Mouse (Mus musculus) myocyte (in vitro differentiated cells): ENCODE data around the gene Ankrd55. TPM values are rescaled to one million over a fixed set of nuclear protein-coding genes. Genes with fewer than 3 reads are reported as not detected.

Experiments
- H3K27me3 ChIP-seq: one replicate; pipeline ENCODE4 v1.6.1; 2011; ENCODE audit not compliant: control insufficient read depth, insufficient read depth, insufficient read length
- H3K36me3 ChIP-seq: one replicate; pipeline ENCODE4 v1.6.1; 2011; ENCODE audit not compliant: control insufficient read depth, insufficient read depth
- H3K4me2 ChIP-seq: one replicate; pipeline ENCODE4 v1.6.1; 2011; ENCODE audit warnings: low read depth, control low read depth
- H3K4me3 ChIP-seq: one replicate; pipeline ENCODE4 v1.5.1; 2011; ENCODE audit warnings: mild to moderate bottlenecking, control low read depth, moderate library complexity
- H3K79me2 ChIP-seq: one replicate; pipeline ENCODE4 v1.6.1; 2011; ENCODE audit not compliant: control insufficient read depth, insufficient read depth
- H3ac ChIP-seq: one replicate; pipeline ENCODE4 v1.6.1; 2011; ENCODE audit not compliant: control insufficient read depth, insufficient read length
- CEBPB ChIP-seq: IDR thresholded peaks from 2 replicates; pipeline ENCODE4 v1.6.1; 2011; ENCODE audit warnings: mild to moderate bottlenecking, moderate library complexity; ENCODE audit not compliant: poor library complexity, insufficient read depth, severe bottlenecking
- E2F4 ChIP-seq: IDR thresholded peaks from one replicate; pipeline ENCODE4 v1.6.1; 2011; ENCODE audit warnings: mild to moderate bottlenecking, control low read depth, moderate library complexity; ENCODE audit not compliant: insufficient read depth
- MAX ChIP-seq: IDR thresholded peaks from one replicate; pipeline ENCODE4 v1.6.1; 2011; ENCODE audit warnings: low read depth, mild to moderate bottlenecking, control low read depth
- MYOD1 ChIP-seq, 3 experiments: IDR thresholded peaks; one replicate each; pipeline ENCODE4 v1.6.1; 2011; ENCODE audit warnings: control low read depth in 2 of 3, low read depth in 2 of 3, mild to moderate bottlenecking in 2 of 3, moderate library complexity in 1 of 3; ENCODE audit not compliant: insufficient read length in 2 of 3, control insufficient read depth in 1 of 3
- MYOG ChIP-seq, 3 experiments: IDR thresholded peaks; one replicate each; pipeline ENCODE4 v1.6.1; 2011; ENCODE audit warnings: control low read depth in 2 of 3, low read depth in 2 of 3, mild to moderate bottlenecking in 2 of 3; ENCODE audit not compliant: insufficient read length in 2 of 3, control insufficient read depth in 1 of 3, insufficient read depth in 1 of 3
- POLR2A ChIP-seq: IDR thresholded peaks from one replicate; pipeline ENCODE4 v1.6.1; 2011; ENCODE audit warnings: low read depth, mild to moderate bottlenecking, control low read depth, moderate library complexity; ENCODE audit not compliant: insufficient read length
- POLR2AphosphoS2 ChIP-seq: IDR thresholded peaks from one replicate; pipeline ENCODE4 v1.6.1; 2011; ENCODE audit warnings: low read depth, control low read depth; ENCODE audit not compliant: insufficient read length
- REST ChIP-seq: IDR thresholded peaks from one replicate; pipeline ENCODE4 v1.6.1; 2011; ENCODE audit warnings: mild to moderate bottlenecking, control low read depth, moderate library complexity; ENCODE audit not compliant: insufficient read depth, insufficient read length
- SRF ChIP-seq: IDR thresholded peaks from one replicate; pipeline ENCODE4 v1.6.1; 2011; ENCODE audit warnings: low read depth; ENCODE audit not compliant: control insufficient read depth, insufficient read length
- TCF12 ChIP-seq: IDR thresholded peaks from one replicate; pipeline ENCODE4 v1.6.1; 2011; ENCODE audit warnings: mild to moderate bottlenecking, control low read depth; ENCODE audit not compliant: poor library complexity, insufficient read depth, severe bottlenecking
- TCF3 ChIP-seq: IDR thresholded peaks from one replicate; pipeline ENCODE4 v1.6.1; 2011; ENCODE audit warnings: low read depth, control low read depth; ENCODE audit not compliant: insufficient read length
- USF1 ChIP-seq: IDR thresholded peaks from one replicate; pipeline ENCODE4 v1.6.1; 2011; ENCODE audit warnings: low read depth, mild to moderate bottlenecking, control low read depth, moderate library complexity
- polyA plus RNA-seq: library from polyadenylated mRNA; unstranded; fragments of >200 nt; fragmentation: generic; extraction: Trizol; gene quantifications from one replicate; pipeline ENCODE4 v1.2.1, GENCODE M21; 2012; ENCODE audit warnings: missing spikeins

Gene Ankrd55
- polyA plus RNA-seq, 1 experiment = 0.59 TPM

DNA sequence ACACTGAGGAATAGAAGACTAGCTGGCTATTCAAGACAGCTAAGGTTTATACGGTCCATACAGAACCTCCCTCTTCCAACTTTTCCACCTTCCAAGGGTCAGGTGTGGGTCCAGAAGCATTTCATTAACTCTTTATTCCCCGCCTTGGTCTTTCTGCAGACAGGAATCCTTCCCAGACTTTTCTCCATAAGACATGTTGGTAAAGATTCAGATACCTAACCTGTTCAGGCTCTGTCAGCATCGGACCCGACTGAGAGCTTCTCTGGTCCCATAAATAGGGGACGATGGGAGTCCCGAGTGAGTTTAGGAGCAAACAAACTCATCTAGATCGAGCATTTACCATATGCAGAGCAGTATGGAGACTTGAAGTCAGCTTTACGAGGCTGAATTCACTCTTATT lies 12.3 kb upstream of the Ankrd55 start:
- Histone ChIP-seq H3ac (no peak overlapping the region), H3K4me2 (no peak overlapping the region), H3K27me3 (no peaks in the 10 kb centered on the region), H3K36me3 (no peaks in the 10 kb centered on the region), H3K79me2 (no peaks in the 10 kb centered on the region), H3K4me3 (no peak overlapping the region)
- TF ChIP-seq SRF = no peak
- no peak for TF ChIP-seq POLR2AphosphoS2
- TF ChIP-seq TCF3 = no peak
- TF ChIP-seq E2F4 = no peak
- TF ChIP-seq POLR2A = no peak
- no peak for TF ChIP-seq USF1
- no peak for TF ChIP-seq MYOD1 (IDR thresholded peaks at IDR 0.05; ENCODE audit: control insufficient read depth in 1 of 3, insufficient read length in 2 of 3, low read depth in 2 of 3)
- TF ChIP-seq CEBPB = no peak
- no peak for TF ChIP-seq MAX
- TF ChIP-seq REST = no peak
- TF ChIP-seq TCF12 = no peak
- no peak for TF ChIP-seq MYOG (IDR thresholded peaks at IDR 0.05; ENCODE audit: control insufficient read depth in 1 of 3, insufficient read depth in 1 of 3, insufficient read length in 2 of 3, low read depth in 2 of 3)

DNA sequence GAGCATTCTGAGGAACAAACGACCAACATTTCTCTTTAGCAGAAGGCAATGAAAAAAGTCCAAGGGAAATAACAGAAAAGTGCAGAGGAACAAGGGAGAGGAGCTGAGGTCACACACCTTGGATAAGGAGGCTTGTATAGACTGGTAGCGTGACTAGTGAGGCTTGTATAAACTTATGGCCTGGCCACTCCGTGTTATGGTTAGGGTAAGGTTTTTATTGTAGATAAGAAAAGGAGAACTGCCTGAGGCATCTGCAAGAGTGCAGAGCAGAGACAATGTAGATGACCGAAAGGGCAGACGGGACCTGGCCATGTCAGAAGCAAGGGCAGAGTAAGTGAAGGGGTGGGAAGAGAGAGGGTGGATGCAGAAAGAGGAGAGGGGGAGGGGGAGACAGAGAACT lies 10.7 kb upstream of the Ankrd55 start:
- TF ChIP-seq REST (no peak), E2F4 (no peak), MYOD1 (IDR thresholded peaks at IDR 0.05; ENCODE audit: control insufficient read depth in 1 of 3, insufficient read length in 2 of 3, low read depth in 2 of 3) (no peak), SRF (no peak), TCF12 (no peak), TCF3 (no peak), USF1 (no peak), POLR2AphosphoS2 (no peak), MYOG (IDR thresholded peaks at IDR 0.05; ENCODE audit: control insufficient read depth in 1 of 3, insufficient read depth in 1 of 3, insufficient read length in 2 of 3, low read depth in 2 of 3) (no peak), MAX (no peak), POLR2A (no peak), CEBPB (no peak)
- H3K4me3 ChIP-seq = no peak overlapping the region
- H3K27me3 ChIP-seq = no peaks in the 10 kb centered on the region
- no peak overlapping the region for H3ac ChIP-seq
- H3K36me3 ChIP-seq = no peaks in the 10 kb centered on the region
- H3K79me2 ChIP-seq = no peaks in the 10 kb centered on the region
- H3K4me2 ChIP-seq = no peak overlapping the region

DNA sequence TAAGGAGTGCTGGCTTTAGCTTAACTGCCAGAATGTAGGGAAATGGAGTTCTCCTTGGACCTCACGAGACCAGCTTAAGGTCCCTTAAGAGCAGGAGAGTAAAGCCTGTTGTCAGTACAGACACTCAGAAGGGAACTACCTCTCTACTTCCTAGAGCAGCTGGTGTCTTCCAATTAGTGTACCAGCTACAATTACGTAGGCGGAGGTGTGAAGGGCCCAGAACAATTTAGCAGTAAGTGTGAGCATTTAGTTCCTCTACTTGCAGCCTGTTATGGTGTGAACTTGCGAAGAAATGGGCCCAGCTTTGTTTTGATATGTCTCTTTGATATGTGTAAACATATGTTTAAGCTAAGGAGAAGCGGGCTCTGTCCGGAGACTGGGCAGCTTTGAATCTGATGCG lies 10.0 kb upstream of the Ankrd55 start:
- TF ChIP-seq TCF3 = no peak
- TF ChIP-seq MYOG (IDR thresholded peaks at IDR 0.05; ENCODE audit: control insufficient read depth in 1 of 3, insufficient read depth in 1 of 3, insufficient read length in 2 of 3, low read depth in 2 of 3) = no peak
- TF ChIP-seq USF1 = no peak
- TF ChIP-seq POLR2A = no peak
- TF ChIP-seq CEBPB = no peak
- no peak for TF ChIP-seq MAX
- TF ChIP-seq E2F4 = no peak
- TF ChIP-seq MYOD1 (IDR thresholded peaks at IDR 0.05; ENCODE audit: control insufficient read depth in 1 of 3, insufficient read length in 2 of 3, low read depth in 2 of 3) = no peak
- no peak for TF ChIP-seq POLR2AphosphoS2
- Histone ChIP-seq H3K27me3 (no peaks in the 10 kb centered on the region), H3ac (no peak overlapping the region), H3K4me3 (no peak overlapping the region), H3K79me2 (no peaks in the 10 kb centered on the region), H3K36me3 (no peaks in the 10 kb centered on the region), H3K4me2 (no peak overlapping the region)

DNA sequence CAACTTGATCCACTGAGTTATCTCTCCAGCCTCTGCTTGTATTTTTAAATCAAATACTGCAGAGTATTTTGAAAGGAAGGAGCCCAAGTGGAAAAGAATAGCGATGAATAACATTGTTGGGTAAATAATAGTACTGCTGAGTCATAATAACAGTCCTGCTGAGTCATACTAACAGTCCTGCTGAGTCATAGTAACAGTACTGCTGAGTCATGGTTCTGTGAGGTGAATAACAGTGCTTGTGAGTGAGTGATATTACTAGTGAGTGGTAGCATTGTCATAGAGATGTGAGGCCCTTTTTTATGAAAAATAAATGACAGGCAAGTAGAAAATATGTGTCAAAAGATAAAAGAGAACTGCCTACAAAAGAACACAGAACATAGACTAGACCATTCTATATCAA lies 1.1 kb upstream of the Ankrd55 start:
- Histone ChIP-seq H3K36me3 (no peaks in the 10 kb centered on the region), H3K27me3 (no peaks in the 10 kb centered on the region), H3K79me2 (no peaks in the 10 kb centered on the region), H3K4me3 (no peak overlapping the region), H3K4me2 (no peak overlapping the region), H3ac (no peak overlapping the region)
- TF ChIP-seq E2F4 (no peak), CEBPB (no peak), MAX (no peak), POLR2A (no peak), REST (no peak), TCF3 (no peak), POLR2AphosphoS2 (no peak), TCF12 (no peak), USF1 (no peak), SRF (no peak), MYOD1 (IDR thresholded peaks at IDR 0.05; ENCODE audit: control insufficient read depth in 1 of 3, insufficient read length in 2 of 3, low read depth in 2 of 3) (no peak), MYOG (IDR thresholded peaks at IDR 0.05; ENCODE audit: control insufficient read depth in 1 of 3, insufficient read depth in 1 of 3, insufficient read length in 2 of 3, low read depth in 2 of 3) (no peak)

DNA sequence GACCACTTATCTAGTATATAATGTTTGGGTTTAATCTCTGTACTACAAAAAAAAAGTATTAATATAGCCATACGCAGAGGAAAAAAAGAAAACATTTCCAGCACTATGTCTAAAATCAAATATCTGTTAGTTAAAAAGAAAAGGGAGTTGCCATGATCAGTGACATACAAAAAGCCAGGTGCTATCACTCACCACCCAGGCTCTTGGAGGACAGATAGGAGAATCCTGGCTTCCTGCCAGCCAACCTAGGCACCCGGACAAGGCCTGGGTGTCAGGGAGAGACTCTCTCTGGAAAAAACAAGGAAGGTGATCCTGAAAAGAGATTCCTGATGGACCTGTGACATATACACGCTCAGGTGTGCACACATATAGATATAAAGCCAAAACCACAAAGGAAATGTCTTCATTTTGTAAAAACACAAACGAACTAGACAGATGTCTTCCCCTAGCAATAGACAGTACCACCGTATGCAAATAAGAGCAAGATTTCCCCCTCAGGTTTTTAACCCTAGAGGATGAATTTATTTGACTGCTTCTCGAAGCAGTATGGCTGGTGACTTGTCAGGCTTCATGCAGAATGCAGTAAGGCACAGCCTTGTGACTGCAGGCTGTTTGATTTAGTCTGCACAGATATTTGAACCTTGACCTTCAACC lies 553 bp upstream of the Ankrd55 start:
- H3ac ChIP-seq = no peak overlapping the region
- H3K79me2 ChIP-seq = no peaks in the 10 kb centered on the region
- TF ChIP-seq POLR2AphosphoS2 = no peak
- H3K36me3 ChIP-seq = no peaks in the 10 kb centered on the region
- H3K27me3 ChIP-seq = no peaks in the 10 kb centered on the region
- H3K4me2 ChIP-seq = no peak overlapping the region
- no peak overlapping the region for H3K4me3 ChIP-seq
